Mouse (Mus musculus): Measurements from ENCODE around the gene Cdc42ep5. TPM values are rescaled to one million over a fixed set of nuclear protein-coding genes. Genes with fewer than 3 reads are reported as not detected.
A peak's percentile ranks its signal among the peaks of the same experiment; 100 is the strongest.

The Cdc42ep5 gene
- polyA plus RNA-seq, 1 experiment from 2014 or later = 30.1 TPM

GRCm38 (mm10) chr7:4136404-4136770 is 28.3 kb downstream of the Cdc42ep5 start:
- peak overlapping the region; percentile 83 for H3K4me2 ChIP-seq
- under 1% methylated on average over 16 of the region's 16 CpGs for WGBS
- peaks cover 14% of the 10 kb centered on the region for H3K4me1 ChIP-seq (replicated peaks)
- peak overlapping the region; percentile 90 for H3K4me3 ChIP-seq
- ATAC-seq (ENCODE audit: insufficient number of reproducible peaks, low FRiP score) = no peak
- H3K27me3 ChIP-seq (replicated peaks) = no peaks in the 10 kb centered on the region
- peak overlapping the region; percentile 73 for H3K9ac ChIP-seq
- peak overlapping the region; percentile 63; the same call in 1 of the 2 replicates for H3K27ac ChIP-seq (ENCODE audit: poor library complexity, severe bottlenecking)
- peaks cover 34% of the 10 kb centered on the region for H3K36me3 ChIP-seq
- no peaks in the 10 kb centered on the region for H3K9me3 ChIP-seq (replicated peaks)

- peaks cover 19% of the 10 kb centered on the region for H3K36me3 ChIP-seq
- H3K4me3 ChIP-seq = no peak overlapping the region
- peaks cover 17% of the 10 kb centered on the region for H3K4me1 ChIP-seq (replicated peaks)
- no peaks in the 10 kb centered on the region for H3K27me3 ChIP-seq (replicated peaks)
- no peak overlapping the region for H3K4me2 ChIP-seq
- 83% methylated on average over 5 of the region's 5 CpGs for WGBS
- ATAC-seq (ENCODE audit: insufficient number of reproducible peaks, low FRiP score) = no peak
- no peak overlapping the region for H3K9ac ChIP-seq
- H3K27ac ChIP-seq (ENCODE audit: poor library complexity, severe bottlenecking) = no peak overlapping the region
- H3K9me3 ChIP-seq (replicated peaks) = no peaks in the 10 kb centered on the region
Observed at GRCm38 (mm10) chr7:4134911-4135310, 29.7 kb downstream of the Cdc42ep5 start.

- Histone ChIP-seq H3K9ac (no peak overlapping the region), H3K4me3 (no peak overlapping the region), H3K9me3 (replicated peaks) (no peaks in the 10 kb centered on the region), H3K27me3 (replicated peaks) (no peaks in the 10 kb centered on the region), H3K4me1 (replicated peaks) (peaks cover 8% of the 10 kb centered on the region), H3K27ac (ENCODE audit: poor library complexity, severe bottlenecking) (no peak overlapping the region), H3K36me3 (peaks cover under 1% of the 10 kb centered on the region; the same call in 1 of the 2 replicates), H3K4me2 (no peak overlapping the region)
- WGBS = 77% methylated on average over 5 of the region's 7 CpGs
- ATAC-seq (ENCODE audit: insufficient number of reproducible peaks, low FRiP score) = no peak
Observed at GRCm38 (mm10) chr7:4132998-4133397, 31.7 kb downstream of the Cdc42ep5 start.

- Histone ChIP-seq H3K9me3 (replicated peaks) (no peaks in the 10 kb centered on the region), H3K4me2 (no peak overlapping the region), H3K9ac (no peak overlapping the region), H3K27ac (ENCODE audit: poor library complexity, severe bottlenecking) (no peak overlapping the region), H3K36me3 (no peaks in the 10 kb centered on the region), H3K27me3 (replicated peaks) (no peaks in the 10 kb centered on the region), H3K4me1 (replicated peaks) (peaks cover 4% of the 10 kb centered on the region), H3K4me3 (no peak overlapping the region)
- ATAC-seq (ENCODE audit: insufficient number of reproducible peaks, low FRiP score) = no peak
- WGBS = 92% methylated on average over 3 of the region's 3 CpGs
Observed at GRCm38 (mm10) chr7:4132581-4132980, 32.1 kb downstream of the Cdc42ep5 start.

GRCm38 (mm10) chr7:4131964-4132363 is 32.7 kb downstream of the Cdc42ep5 start:
- H3K4me3 ChIP-seq = no peak overlapping the region
- peaks cover 3% of the 10 kb centered on the region; the same call in 1 of the 2 replicates for H3K4me1 ChIP-seq (replicated peaks)
- WGBS = 86% methylated on average over 8 of the region's 8 CpGs
- H3K9me3 ChIP-seq (replicated peaks) = no peaks in the 10 kb centered on the region
- H3K9ac ChIP-seq = no peak overlapping the region
- no peak overlapping the region for H3K4me2 ChIP-seq
- no peaks in the 10 kb centered on the region for H3K36me3 ChIP-seq
- H3K27me3 ChIP-seq (replicated peaks) = no peaks in the 10 kb centered on the region
- H3K27ac ChIP-seq (ENCODE audit: poor library complexity, severe bottlenecking) = no peak overlapping the region
- ATAC-seq (ENCODE audit: insufficient number of reproducible peaks, low FRiP score) = no peak

- H3K27ac ChIP-seq (ENCODE audit: poor library complexity, severe bottlenecking) = no peak overlapping the region
- WGBS = 34% methylated on average over 13 of the region's 13 CpGs
- no peak overlapping the region for H3K9ac ChIP-seq
- H3K4me1 ChIP-seq (replicated peaks) = peaks cover 3% of the 10 kb centered on the region; the same call in 1 of the 2 replicates
- H3K36me3 ChIP-seq = no peaks in the 10 kb centered on the region
- H3K27me3 ChIP-seq (replicated peaks) = no peaks in the 10 kb centered on the region
- H3K9me3 ChIP-seq (replicated peaks) = no peaks in the 10 kb centered on the region
- H3K4me2 ChIP-seq = peak overlapping the region; percentile 43
- ATAC-seq (ENCODE audit: insufficient number of reproducible peaks, low FRiP score) = peak; percentile 67
- H3K4me3 ChIP-seq = no peak overlapping the region
Observed at GRCm38 (mm10) chr7:4130686-4131452, 33.8 kb downstream of the Cdc42ep5 start.

GRCm38 (mm10) chr7:4128860-4129259 is 35.8 kb downstream of the Cdc42ep5 start:
- Histone ChIP-seq H3K4me1 (replicated peaks) (peaks cover 3% of the 10 kb centered on the region; the same call in 1 of the 2 replicates), H3K36me3 (no peaks in the 10 kb centered on the region), H3K27me3 (replicated peaks) (0 out of 2 replicates have a peak, but pooled peaks cover under 1% of the 10 kb centered on the region), H3K9ac (peak overlapping the region; percentile 38; the same call in 1 of the 2 replicates), H3K4me2 (no peak overlapping the region), H3K27ac (ENCODE audit: poor library complexity, severe bottlenecking) (no peak overlapping the region), H3K4me3 (no peak overlapping the region), H3K9me3 (replicated peaks) (no peaks in the 10 kb centered on the region)
- no peak for ATAC-seq (ENCODE audit: insufficient number of reproducible peaks, low FRiP score)
- WGBS = 42% methylated on average over 6 of the region's 6 CpGs

GRCm38 (mm10) chr7:4127894-4128293 is 36.8 kb downstream of the Cdc42ep5 start:
- Histone ChIP-seq H3K4me3 (no peak overlapping the region), H3K9ac (no peak overlapping the region), H3K9me3 (replicated peaks) (no peaks in the 10 kb centered on the region), H3K27me3 (replicated peaks) (0 out of 2 replicates have a peak, but pooled peaks cover 7% of the 10 kb centered on the region), H3K27ac (ENCODE audit: poor library complexity, severe bottlenecking) (no peak overlapping the region), H3K4me2 (no peak overlapping the region), H3K36me3 (no peaks in the 10 kb centered on the region), H3K4me1 (replicated peaks) (peaks cover 3% of the 10 kb centered on the region; the same call in 1 of the 2 replicates)
- no peak for ATAC-seq (ENCODE audit: insufficient number of reproducible peaks, low FRiP score)
- WGBS = 76% methylated on average over 4 of the region's 4 CpGs

- no peaks in the 10 kb centered on the region for H3K9me3 ChIP-seq (replicated peaks)
- peaks cover 3% of the 10 kb centered on the region; the same call in 1 of the 2 replicates for H3K4me1 ChIP-seq (replicated peaks)
- no peak overlapping the region for H3K9ac ChIP-seq
- peaks cover 14% of the 10 kb centered on the region; the same call in 1 of the 2 replicates for H3K27me3 ChIP-seq (replicated peaks)
- WGBS = 76% methylated on average over 11 of the region's 11 CpGs
- H3K4me3 ChIP-seq = no peak overlapping the region
- H3K36me3 ChIP-seq = no peaks in the 10 kb centered on the region
- H3K27ac ChIP-seq (ENCODE audit: poor library complexity, severe bottlenecking) = no peak overlapping the region
- ATAC-seq (ENCODE audit: insufficient number of reproducible peaks, low FRiP score) = no peak
- H3K4me2 ChIP-seq = no peak overlapping the region
Observed at GRCm38 (mm10) chr7:4126992-4127785, 37.5 kb downstream of the Cdc42ep5 start.

GRCm38 (mm10) chr7:4125306-4125705 is 39.4 kb downstream of the Cdc42ep5 start:
- no peaks in the 10 kb centered on the region for H3K4me1 ChIP-seq (replicated peaks)
- no peaks in the 10 kb centered on the region for H3K9me3 ChIP-seq (replicated peaks)
- H3K9ac ChIP-seq = no peak overlapping the region
- ATAC-seq (ENCODE audit: insufficient number of reproducible peaks, low FRiP score) = no peak
- no peak overlapping the region for H3K27ac ChIP-seq (ENCODE audit: poor library complexity, severe bottlenecking)
- 17% methylated on average over 9 of the region's 9 CpGs for WGBS
- H3K4me2 ChIP-seq = no peak overlapping the region
- no peak overlapping the region for H3K4me3 ChIP-seq
- H3K36me3 ChIP-seq = no peaks in the 10 kb centered on the region
- peaks cover 32% of the 10 kb centered on the region for H3K27me3 ChIP-seq (replicated peaks)

GRCm38 (mm10) chr7:4124856-4125255 is 39.8 kb downstream of the Cdc42ep5 start:
- Histone ChIP-seq H3K9ac (no peak overlapping the region), H3K9me3 (replicated peaks) (no peaks in the 10 kb centered on the region), H3K4me2 (no peak overlapping the region), H3K4me3 (no peak overlapping the region), H3K27me3 (replicated peaks) (peaks cover 35% of the 10 kb centered on the region), H3K4me1 (replicated peaks) (no peaks in the 10 kb centered on the region), H3K27ac (ENCODE audit: poor library complexity, severe bottlenecking) (no peak overlapping the region), H3K36me3 (no peaks in the 10 kb centered on the region)
- 21% methylated on average over 5 of the region's 5 CpGs for WGBS
- ATAC-seq (ENCODE audit: insufficient number of reproducible peaks, low FRiP score) = no peak

All from heart, embryonic 12.5 days (tissue).